Mouse (Mus musculus) C2C12 (cell line): ENCODE results near the gene Gm42715. TPM values are rescaled to one million over a fixed set of nuclear protein-coding genes. Genes with fewer than 3 reads are reported as not detected.

Experiments
- H3K27me3 ChIP-seq: one replicate; pipeline ENCODE4 v1.6.1; 2011; ENCODE audit not compliant: control insufficient read depth, insufficient read depth, insufficient read length
- H3K36me3 ChIP-seq: one replicate; pipeline ENCODE4 v1.6.1; 2011; ENCODE audit not compliant: control insufficient read depth, insufficient read depth
- H3K4me3 ChIP-seq: one replicate; pipeline ENCODE4 v1.5.1; 2011; ENCODE audit warnings: mild to moderate bottlenecking, control low read depth; ENCODE audit not compliant: poor library complexity, insufficient read depth, severe bottlenecking
- H3K79me2 ChIP-seq: one replicate; pipeline ENCODE4 v1.6.1; 2011; ENCODE audit not compliant: control insufficient read depth, insufficient read depth
- H3K79me3 ChIP-seq: one replicate; pipeline ENCODE4 v1.6.1; 2011; ENCODE audit warnings: low read depth, control low read depth
- H3ac ChIP-seq: one replicate; pipeline ENCODE3; 2011; ENCODE audit warnings: low read depth; ENCODE audit not compliant: control insufficient read depth, insufficient read length
- CEBPB ChIP-seq: IDR thresholded peaks from one replicate; pipeline ENCODE4 v1.6.1; 2011; ENCODE audit warnings: low read depth, mild to moderate bottlenecking, control low read depth, moderate library complexity
- CTCF ChIP-seq: IDR thresholded peaks from one replicate; pipeline ENCODE4 v1.5.1; 2011; ENCODE audit not compliant: control insufficient read depth, insufficient read depth, insufficient read length
- FOSL1 ChIP-seq: IDR thresholded peaks from one replicate; pipeline ENCODE4 v1.8.0; 2011; ENCODE audit warnings: mild to moderate bottlenecking, low read length; ENCODE audit not compliant: poor library complexity, insufficient read depth, severe bottlenecking
- MAX ChIP-seq: IDR thresholded peaks from one replicate; pipeline ENCODE4 v1.6.1; 2011; ENCODE audit warnings: mild to moderate bottlenecking, control low read depth
- MYOD1 ChIP-seq: IDR thresholded peaks from one replicate; pipeline ENCODE4 v1.6.1; 2011; ENCODE audit warnings: low read depth; ENCODE audit not compliant: control insufficient read depth, insufficient read length
- MYOG ChIP-seq: IDR thresholded peaks from one replicate; pipeline ENCODE4 v1.6.1; 2011; ENCODE audit not compliant: control insufficient read depth, insufficient read length; ENCODE audit errors: extremely low read depth
- USF1 ChIP-seq: IDR thresholded peaks from one replicate; pipeline ENCODE4 v1.6.1; 2011; ENCODE audit warnings: low read depth, mild to moderate bottlenecking, control low read depth, moderate library complexity
- microRNA-seq: library from miRNA; unstranded; fragments of <30 nt; microRNA quantifications from one replicate; pipeline ENCODE4, GENCODE M21; 2019; ENCODE audit warnings: borderline microRNAs expressed
- polyA plus RNA-seq: library from polyadenylated mRNA; unstranded; fragments of >200 nt; fragmentation: generic; extraction: Trizol; gene quantifications from one replicate; pipeline ENCODE4 v1.2.1, GENCODE M21; 2012; ENCODE audit warnings: missing spikeins

Gene Gm42715
- polyA plus RNA-seq, 1 experiment: 14.9 TPM

- peak overlapping the region; percentile 61 for H3K4me3 ChIP-seq
- no peaks in the 10 kb centered on the region for H3K27me3 ChIP-seq
- peak overlapping the region; percentile 74 for H3ac ChIP-seq
- no peak for TF ChIP-seq USF1
- no peak for TF ChIP-seq CTCF
- TF ChIP-seq MYOG: no peak
- TF ChIP-seq MAX: no peak
- TF ChIP-seq CEBPB: no peak
- TF ChIP-seq FOSL1: no peak
- TF ChIP-seq MYOD1: no peak
- H3K79me3 ChIP-seq: no peaks in the 10 kb centered on the region
- H3K79me2 ChIP-seq: no peaks in the 10 kb centered on the region
- peaks cover 10% of the 10 kb centered on the region for H3K36me3 ChIP-seq
Measured at GRCm38 (mm10) chr7:127614511-127614890, 95.1 kb downstream of the Gm42715 start.

DNA sequence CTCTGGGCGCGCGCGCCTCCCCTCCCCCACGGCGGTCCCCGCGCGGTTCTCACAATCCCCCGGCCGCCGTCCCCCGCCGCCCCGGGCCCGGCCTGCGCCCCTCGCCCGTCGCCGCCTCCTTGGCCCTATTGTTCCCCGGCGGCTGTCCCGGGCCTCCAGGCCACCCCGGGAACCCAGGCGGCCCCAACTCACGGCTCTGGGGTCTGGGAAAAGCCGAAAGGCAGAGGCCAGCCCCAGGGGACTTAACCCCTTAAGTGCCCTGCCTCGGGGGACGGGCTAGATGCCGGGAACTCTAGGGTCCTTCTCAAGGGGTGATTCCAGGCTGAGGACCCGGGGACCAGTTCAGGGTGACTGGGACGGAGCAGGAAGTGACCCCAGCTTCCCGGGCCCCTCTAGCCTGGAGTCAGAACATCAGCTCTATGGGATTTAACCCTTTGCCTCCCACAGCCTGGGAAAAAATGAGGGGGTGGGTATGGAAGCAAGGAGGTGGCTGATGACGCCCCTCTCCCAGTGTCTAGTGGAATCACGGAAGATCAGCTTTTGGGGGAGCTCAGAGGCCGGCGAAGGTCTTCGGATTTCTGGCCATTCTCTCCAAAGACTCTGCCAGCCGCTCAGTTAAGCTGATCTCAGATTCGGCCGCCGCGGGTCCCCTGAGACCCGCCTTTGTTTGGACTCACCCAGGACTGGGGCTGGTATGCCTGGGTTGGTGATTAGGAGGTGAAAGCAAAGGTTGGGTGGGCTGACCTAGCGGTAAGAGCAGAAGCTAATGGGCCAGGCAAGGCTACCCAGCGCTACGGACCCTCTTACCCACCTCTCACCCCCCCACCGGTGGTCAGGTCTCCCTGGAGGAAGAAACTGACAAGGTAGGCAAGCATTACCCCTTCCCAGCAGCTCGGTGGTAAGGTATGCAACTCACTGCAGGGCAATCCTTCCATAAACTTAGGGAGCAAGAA lies 95.8 kb downstream of the Gm42715 start, which contains the start of gene Zfp629:
Gene Zfp629 (minus strand): TSS at position 907 of the 953 bp plus-strand sequence.
- Histone ChIP-seq H3K79me3 (no peaks in the 10 kb centered on the region), H3K36me3 (peaks cover 10% of the 10 kb centered on the region), H3K27me3 (no peaks in the 10 kb centered on the region), H3K4me3 (peak within 1 kb of the TSS; percentile 61), H3ac (peak within 1 kb of the TSS; percentile 74), H3K79me2 (no peaks in the 10 kb centered on the region)
- no peak for TF ChIP-seq MAX
- no peak for TF ChIP-seq CTCF
- no peak for TF ChIP-seq MYOD1
- TF ChIP-seq FOSL1: no peak
- TF ChIP-seq MYOG: no peak
- TF ChIP-seq USF1: no peak
- TF ChIP-seq CEBPB: no peak

DNA sequence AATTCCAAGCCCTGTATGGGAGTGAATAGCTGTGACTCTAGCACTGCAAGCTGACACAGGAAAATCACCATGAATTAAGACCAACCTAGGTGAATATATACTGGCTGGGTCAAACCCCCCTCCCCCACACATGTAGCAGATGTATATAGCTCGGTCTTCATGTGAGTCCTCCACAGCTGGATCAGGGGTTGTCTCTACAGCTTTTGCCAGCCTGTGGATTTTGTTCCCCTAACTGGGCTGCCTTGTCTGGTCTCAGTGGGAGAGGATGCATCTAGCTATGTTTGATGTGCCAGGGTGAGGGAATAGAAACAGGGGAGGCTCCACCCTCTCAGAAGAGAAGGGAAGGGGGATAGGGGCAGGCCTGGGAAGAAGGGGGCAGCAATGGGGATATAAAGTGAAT lies 97.0 kb downstream of the Gm42715 start:
- Histone ChIP-seq H3K79me3 (no peaks in the 10 kb centered on the region), H3ac (no peak overlapping the region), H3K27me3 (no peaks in the 10 kb centered on the region), H3K36me3 (peaks cover 4% of the 10 kb centered on the region), H3K79me2 (no peaks in the 10 kb centered on the region), H3K4me3 (no peak overlapping the region)
- TF ChIP-seq CTCF (no peak), MAX (no peak), USF1 (no peak), MYOG (no peak), FOSL1 (no peak), MYOD1 (no peak), CEBPB (no peak)

Small RNA genes lying within 50 kb of the gene (microRNA-seq; reads per million reads assigned to microRNA genes)
- not detected for gene Gm47278
- 0.12 reads per million for gene Mir7060

Other genes with a start within 250 kb of the Gm42715 start
- gene Sephs2, start 245.5 kb upstream of the Gm42715 start, polyA plus RNA-seq: 41.4 TPM
- gene Itgal, start 223.3 kb upstream of the Gm42715 start, polyA plus RNA-seq: 0.07 TPM
- 17.5 TPM for gene Zfp768, start 174.0 kb upstream of the Gm42715 start, polyA plus RNA-seq
- 5.1 TPM for gene Zfp747, start 143.5 kb upstream of the Gm42715 start, polyA plus RNA-seq
- 0.32 TPM for gene 9130019O22Rik, start 132.4 kb upstream of the Gm42715 start, polyA plus RNA-seq
- 2.9 TPM for gene E430018J23Rik, start 126.0 kb upstream of the Gm42715 start, polyA plus RNA-seq
- gene Zfp764, start 112.8 kb upstream of the Gm42715 start, polyA plus RNA-seq: 1.9 TPM
- gene Zfp688, start 97.5 kb upstream of the Gm42715 start, polyA plus RNA-seq: 8.2 TPM
- gene Zfp689, start 70.4 kb upstream of the Gm42715 start, polyA plus RNA-seq: 3.7 TPM
- 28.6 TPM for gene Prr14, start 60.0 kb upstream of the Gm42715 start, polyA plus RNA-seq
- 20.9 TPM for gene Fbrs, start 40.4 kb upstream of the Gm42715 start, polyA plus RNA-seq
- gene Srcap, start 7.6 kb upstream of the Gm42715 start, polyA plus RNA-seq: 24.1 TPM
- gene Tmem265, start 41.8 kb downstream of the Gm42715 start, polyA plus RNA-seq: not detected
- 21.1 TPM for gene Phkg2, start 53.8 kb downstream of the Gm42715 start, polyA plus RNA-seq
- gene Ccdc189, start 69.0 kb downstream of the Gm42715 start, polyA plus RNA-seq: 4.2 TPM
- 29.7 TPM for gene Rnf40, start 69.2 kb downstream of the Gm42715 start, polyA plus RNA-seq
- 5.2 TPM for gene Zfp629, start 96.2 kb downstream of the Gm42715 start, polyA plus RNA-seq
- gene Bcl7c, start 189.3 kb downstream of the Gm42715 start, polyA plus RNA-seq: 132 TPM
- gene Ctf1, start 193.2 kb downstream of the Gm42715 start, polyA plus RNA-seq: 9.2 TPM
- gene Ctf2, start 212.6 kb downstream of the Gm42715 start, polyA plus RNA-seq: 0.13 TPM
- gene Fbxl19, start 225.0 kb downstream of the Gm42715 start, polyA plus RNA-seq: 26.9 TPM